Mouse (Mus musculus) R1 (cell line): ENCODE data around the gene Cd38.
"Not testable (repeated sequence)": the region's sequence is repeated elsewhere in the genome, so short reads cannot be mapped to it uniquely, and the experiment has no call there.

Experiments
- DNase-seq: peaks from one replicate; pipeline ENCODE4 v3.0.0-alpha.2; 2018; ENCODE audit warnings: low read depth, low spot score

Gene Cd38

GRCm38 (mm10) chr5:43859663-43860062, 8.7 kb upstream of the Cd38 start:
- peak; percentile 51 for DNase-seq

DNA sequence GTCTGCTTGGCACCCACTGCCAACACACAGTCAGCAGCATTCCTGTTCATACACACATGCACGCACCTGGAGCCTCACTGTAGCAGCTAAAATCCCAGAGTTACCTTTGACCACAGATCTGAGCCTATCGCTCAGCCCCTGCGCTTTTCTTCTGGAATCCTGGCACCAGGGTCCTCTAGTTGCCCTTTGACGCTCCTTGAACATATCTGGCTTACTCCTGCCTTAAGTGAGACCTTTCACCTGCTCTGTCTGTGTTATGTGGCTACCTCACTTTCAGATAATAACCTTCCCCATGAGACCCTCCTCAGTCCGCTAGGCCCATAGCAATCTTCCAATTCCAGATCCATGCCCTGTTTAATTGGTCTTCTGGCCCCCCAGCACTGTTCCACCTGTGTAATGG, 8.3 kb upstream of the Cd38 start:
- DNase-seq = peak; percentile 61

GRCm38 (mm10) chr5:43860670-43861431, 7.5 kb upstream of the Cd38 start:
- DNase-seq = peak; percentile 95

DNA sequence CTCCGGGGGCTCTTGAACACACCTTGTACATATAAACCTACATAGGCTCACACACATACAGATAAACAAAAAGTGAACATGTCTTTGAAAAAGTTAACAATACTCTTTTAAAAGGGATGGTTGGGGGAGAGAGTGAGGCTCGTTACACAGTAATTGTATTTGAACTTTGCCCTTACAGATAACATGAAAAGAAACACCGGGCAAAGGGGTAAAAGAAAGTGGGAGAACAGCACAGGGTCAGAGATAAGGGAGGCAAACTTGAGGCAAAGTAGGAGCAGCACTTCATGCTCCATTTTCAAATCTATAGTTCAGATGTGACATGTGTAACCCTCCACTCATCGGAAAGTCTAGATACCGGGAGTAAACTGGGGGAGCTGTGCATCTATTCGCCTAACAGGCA, 4.7 kb upstream of the Cd38 start:
- DNase-seq = no peak

DNA sequence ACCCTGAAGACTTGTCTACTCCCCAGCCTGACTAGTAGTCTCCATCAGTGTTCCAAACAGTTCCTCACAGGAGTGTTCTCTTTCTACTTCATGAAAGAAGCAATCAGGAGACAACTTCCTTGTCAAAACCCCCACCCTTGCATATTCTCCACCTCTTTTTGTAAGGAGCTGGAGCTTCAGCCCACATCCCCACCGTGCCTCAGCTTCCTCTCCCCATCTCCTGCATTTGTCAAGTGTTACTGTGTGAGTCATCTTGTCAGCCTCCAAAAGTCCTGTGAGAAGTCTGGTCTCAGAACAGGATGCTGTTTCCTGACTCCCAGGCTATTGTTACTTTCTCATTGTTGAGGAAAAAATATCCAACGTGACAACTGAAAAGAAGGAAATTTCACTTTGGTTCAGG, 3.0 kb upstream of the Cd38 start:
- DNase-seq = peak; percentile 78

DNA sequence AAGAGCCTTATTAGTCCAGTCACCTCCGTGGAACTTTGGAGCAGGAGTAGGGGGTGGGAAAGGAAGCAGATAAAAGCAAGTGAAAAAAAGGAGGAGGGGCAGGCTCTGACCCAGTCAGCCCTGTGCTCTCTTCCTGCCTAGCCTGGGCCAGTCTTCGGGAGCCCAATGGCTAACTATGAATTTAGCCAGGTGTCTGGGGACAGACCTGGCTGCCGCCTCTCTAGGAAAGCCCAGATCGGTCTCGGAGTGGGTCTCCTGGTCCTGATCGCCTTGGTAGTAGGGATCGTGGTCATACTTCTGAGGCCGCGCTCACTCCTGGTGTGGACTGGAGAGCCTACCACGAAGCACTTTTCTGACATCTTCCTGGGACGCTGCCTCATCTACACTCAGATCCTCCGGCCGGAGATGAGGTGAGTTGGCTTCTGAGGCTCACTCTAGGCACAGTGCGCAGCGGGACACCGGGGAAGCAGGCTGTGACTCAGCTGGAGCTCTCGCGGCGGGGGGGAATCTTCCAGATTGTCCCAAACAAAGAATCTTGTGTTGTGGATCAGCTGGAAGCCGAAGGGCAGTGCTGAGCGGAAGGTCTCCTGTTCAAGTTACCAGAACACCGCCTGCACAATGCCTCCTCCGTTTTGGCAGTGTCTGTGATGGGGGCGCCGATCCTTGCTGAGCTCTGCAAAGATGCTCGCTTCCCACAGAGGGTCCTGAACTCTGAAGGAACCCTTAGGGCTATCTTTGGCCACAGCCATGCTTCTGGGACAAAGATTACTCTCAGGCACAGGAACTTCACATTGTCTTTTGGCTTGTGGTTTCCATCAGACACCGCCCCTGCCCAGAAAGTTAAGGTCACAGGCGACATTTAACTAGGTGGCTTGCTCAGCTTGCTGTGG, 603 bp downstream of the Cd38 start:
- DNase-seq = peak; percentile 97

- no peak for DNase-seq
These were observed 3.5 kb downstream of the Cd38 start for GRCm38 (mm10) chr5:43871845-43872244.

DNA sequence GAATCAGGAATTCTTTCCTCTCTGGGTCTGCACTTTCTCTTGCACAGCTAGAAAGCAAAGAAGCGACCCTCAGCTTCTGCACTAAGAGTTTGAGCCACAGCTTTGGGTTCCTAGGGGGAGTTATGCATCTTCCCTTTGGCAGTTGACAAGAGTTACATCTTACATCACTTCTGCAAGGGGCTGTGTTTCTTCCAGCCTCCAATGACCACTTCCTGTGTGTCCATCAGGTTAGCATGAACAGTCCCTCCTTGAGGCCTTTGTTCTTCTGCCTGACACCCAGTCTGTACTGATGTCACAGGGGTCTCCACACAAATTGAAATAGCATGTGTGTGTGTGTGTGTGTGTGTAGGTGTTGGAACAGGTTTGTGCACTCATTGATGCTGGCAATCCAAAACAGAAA, 4.3 kb downstream of the Cd38 start:
- no peak for DNase-seq

DNA sequence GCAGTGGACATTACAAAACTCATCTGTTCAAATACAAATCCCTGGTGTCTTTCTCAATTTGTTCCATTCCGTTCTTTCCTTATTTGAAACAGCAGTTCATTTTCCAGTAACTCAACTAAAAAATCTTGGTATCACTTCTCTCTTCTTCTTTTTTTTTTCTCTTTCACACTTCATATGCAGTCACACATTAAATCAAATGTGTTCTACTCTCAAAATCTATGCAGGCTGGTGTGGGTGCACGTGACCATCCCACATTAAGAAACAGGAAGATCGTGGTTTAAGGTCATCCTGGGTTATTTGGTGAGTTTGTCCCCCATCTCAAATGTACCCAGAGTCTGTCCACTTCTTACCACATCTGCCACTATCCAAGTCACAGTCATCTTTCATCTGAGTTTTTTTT, 13.7 kb downstream of the Cd38 start:
- no peak for DNase-seq

- DNase-seq = no peak
These were observed 16.9 kb downstream of the Cd38 start for GRCm38 (mm10) chr5:43885060-43885820.

- peak; percentile 68 for DNase-seq
These were observed 24.0 kb downstream of the Cd38 start for GRCm38 (mm10) chr5:43892386-43892785.

- DNase-seq = peak; percentile 79
These were observed 25.8 kb downstream of the Cd38 start for GRCm38 (mm10) chr5:43894113-43894512.

DNA sequence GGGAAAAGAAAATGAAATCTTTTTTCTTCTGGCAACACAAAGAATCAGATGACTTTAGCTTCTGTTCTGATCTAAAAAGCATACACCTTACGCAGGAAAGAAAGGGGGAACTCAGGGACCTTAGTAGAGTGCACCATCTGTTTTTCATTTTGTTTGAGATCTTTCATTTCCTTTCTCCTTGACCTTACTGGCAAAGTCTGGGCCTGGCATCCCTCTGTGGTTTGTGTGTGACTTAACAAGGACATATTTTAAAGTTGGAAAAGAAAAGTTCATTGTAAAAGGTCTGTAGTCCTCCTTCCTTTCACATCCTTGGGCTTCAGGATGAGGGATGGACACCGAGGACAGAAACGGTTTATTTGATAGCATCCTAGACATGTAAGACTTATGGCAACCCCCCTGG, 27.6 kb downstream of the Cd38 start:
- no peak for DNase-seq

GRCm38 (mm10) chr5:43904685-43905084, 36.3 kb downstream of the Cd38 start:
- DNase-seq = no peak

DNA sequence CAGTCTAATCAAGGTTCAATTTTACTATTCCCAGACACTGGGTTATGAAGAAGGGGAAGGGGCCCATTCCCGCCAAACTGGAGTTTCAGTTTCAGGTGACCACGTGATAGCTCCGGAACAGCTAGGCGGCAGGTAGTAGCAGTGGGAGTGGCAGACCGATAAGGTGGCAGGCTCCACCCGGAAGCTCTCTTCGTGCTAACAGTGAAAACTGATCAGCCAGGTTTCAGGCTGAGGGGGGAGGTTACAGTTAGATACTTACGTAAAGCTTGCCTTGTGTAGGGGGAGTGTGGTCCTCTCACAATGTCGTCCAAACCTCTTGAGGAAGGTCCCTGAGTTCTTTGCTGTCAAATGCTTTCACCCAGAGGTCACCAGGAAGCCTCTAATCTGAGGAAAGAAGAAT, 40.9 kb downstream of the Cd38 start:
- DNase-seq = peak; percentile 48

GRCm38 (mm10) chr5:43910006-43910405, 41.7 kb downstream of the Cd38 start:
- DNase-seq = no peak

GRCm38 (mm10) chr5:43912844-43913243, 44.5 kb downstream of the Cd38 start, which contains the start of gene Gm7879:
Gm7879 (plus strand) TSS chr5:43913144.
- DNase-seq = not testable (repeated sequence)

GRCm38 (mm10) chr5:43915261-43915886, 47.0 kb downstream of the Cd38 start:
- no peak for DNase-seq

- no peak for DNase-seq
These were observed 53.5 kb downstream of the Cd38 start for GRCm38 (mm10) chr5:43921877-43922276.

GRCm38 (mm10) chr5:43923933-43924332, 55.6 kb downstream of the Cd38 start:
- DNase-seq = peak; percentile 76

GRCm38 (mm10) chr5:43927729-43928128, 59.4 kb downstream of the Cd38 start:
- no peak for DNase-seq
